Mouse (Mus musculus): Measurements from ENCODE around the gene Arpc3.

Gene Arpc3

DNA sequence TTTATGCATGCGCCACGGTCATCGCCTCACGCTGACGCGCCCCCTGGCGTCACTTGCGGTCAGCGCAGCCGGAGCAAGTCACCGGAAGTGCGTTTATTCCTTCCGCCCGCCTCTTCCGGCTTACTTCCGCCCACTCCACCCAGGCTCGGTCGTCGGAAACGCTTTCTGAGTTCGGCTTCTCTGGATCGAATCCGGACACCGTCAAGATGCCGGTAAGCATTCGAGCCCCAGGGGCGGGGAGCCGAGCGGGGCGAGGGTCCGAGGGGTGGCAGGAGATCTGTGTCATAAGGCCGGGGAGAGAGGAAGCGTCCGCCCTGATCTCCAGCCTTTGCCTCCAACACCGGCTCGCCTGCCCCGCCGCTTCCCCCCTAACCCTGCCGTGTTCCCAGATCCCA is at the start of gene Arpc3:
Gene Arpc3, plus strand, starts transcription at position 93 of the 395 bp plus-strand sequence.
- peak; percentile 81 to 93 for DNase-seq (ENCODE audit: low spot score in 2 of 2)

- no peak for DNase-seq (ENCODE audit: low spot score in 2 of 2)
Observed at GRCm38 (mm10) chr5:122342874-122343273, 48.8 kb upstream of the Arpc3 start.

DNA sequence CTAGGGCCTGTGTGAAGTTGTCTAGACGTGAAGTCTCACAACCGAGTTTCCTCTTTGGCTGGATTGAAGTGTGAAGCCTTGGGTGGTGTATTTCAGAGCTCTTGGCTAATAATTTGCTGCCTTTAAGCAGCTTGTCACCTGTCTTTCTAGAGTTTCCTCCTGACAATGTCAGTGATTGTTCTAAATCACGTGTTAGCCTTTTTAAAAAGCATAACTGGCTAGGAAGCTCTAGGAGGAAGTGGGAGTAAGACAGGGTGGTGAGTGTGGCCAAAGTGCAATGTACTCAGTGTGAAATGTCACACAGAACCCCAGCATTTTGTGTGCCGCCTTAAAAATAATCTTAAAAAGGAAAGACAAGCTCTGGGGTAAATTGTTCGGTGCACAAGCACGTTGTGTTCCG is 47.9 kb upstream of the Arpc3 start:
- no peak for DNase-seq (ENCODE audit: low spot score in 2 of 2)

DNA sequence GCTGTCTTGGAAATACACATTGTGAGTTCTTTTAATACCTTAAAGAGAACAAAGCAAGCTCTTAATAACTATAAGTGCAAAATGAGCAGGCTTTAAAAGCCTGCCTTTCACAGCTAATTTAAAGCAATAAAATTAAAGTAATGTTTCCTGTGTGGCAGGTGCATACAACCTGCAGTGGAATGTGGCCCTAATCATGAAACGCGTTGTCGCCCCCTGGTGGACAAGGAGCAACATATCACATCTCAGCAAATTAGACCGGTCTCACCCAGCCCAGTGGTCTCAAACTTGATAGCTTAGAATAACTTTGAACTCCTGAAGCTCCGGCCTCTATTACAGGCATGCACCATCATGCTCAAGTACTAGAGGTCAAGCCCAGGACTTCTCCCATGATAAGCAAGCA is 47.4 kb upstream of the Arpc3 start:
- peak; percentile 74 to 91 for DNase-seq (ENCODE audit: low spot score in 2 of 2)

GRCm38 (mm10) chr5:122345777-122346176 is 45.9 kb upstream of the Arpc3 start:
- DNase-seq (ENCODE audit: low spot score in 2 of 2), result peak in 1 of 2 experiments; percentile 17

- peak; percentile 98 to 99 for DNase-seq (ENCODE audit: low spot score in 2 of 2)
Observed at GRCm38 (mm10) chr5:122353807-122354491, 37.7 kb upstream of the Arpc3 start, which contains the start of the genes Rad9b and Vps29. Gene Rad9b (minus strand): TSS chr5:122354233. Gene Vps29 (plus strand): TSS chr5:122354369.

GRCm38 (mm10) chr5:122354492-122355067 is 37.1 kb upstream of the Arpc3 start:
- no peak for DNase-seq (ENCODE audit: low spot score in 2 of 2)

DNA sequence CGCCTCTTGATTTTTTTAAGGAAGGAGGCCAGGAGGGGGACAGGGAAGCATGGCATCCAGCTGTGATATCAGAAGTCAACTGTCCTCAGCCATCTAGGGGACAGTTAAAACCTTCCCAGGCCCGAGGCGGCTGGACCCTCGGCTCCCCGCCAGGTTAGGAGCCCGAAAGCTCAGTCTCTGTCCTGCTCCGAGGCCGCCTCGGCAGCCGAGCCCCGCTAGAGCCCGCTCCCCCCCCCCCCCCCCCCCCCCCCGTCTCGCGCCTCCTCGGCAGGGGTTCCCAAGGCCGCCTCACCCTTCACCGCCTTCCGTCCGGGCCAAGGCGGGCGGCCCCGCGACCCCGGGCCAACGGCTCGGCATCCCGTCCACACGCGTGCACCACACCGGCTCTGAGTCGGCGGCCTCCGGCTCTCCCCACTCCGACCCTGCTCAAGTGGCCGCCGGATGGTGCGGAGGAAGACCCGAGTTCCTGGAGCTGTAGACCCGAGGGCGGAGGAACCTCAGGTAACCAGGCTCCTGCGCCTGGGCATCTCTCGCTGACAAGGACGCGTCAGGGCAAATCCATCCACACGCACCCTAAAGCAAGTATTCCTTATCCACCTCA is 20.0 kb upstream of the Arpc3 start, which contains the start of gene Gpn3:
Gene Gpn3, plus strand, starts transcription at position 286 of the 601 bp plus-strand sequence.
- DNase-seq (ENCODE audit: low spot score in 2 of 2), result peak in 1 of 2 experiments; percentile 70

- DNase-seq (ENCODE audit: low spot score in 2 of 2), result peak; percentile 99
Observed at GRCm38 (mm10) chr5:122372192-122372769, 19.4 kb upstream of the Arpc3 start, which contains the start of gene Fam216a. Gene Fam216a (minus strand): TSS chr5:122372364.

- DNase-seq (ENCODE audit: low spot score in 2 of 2), result no peak
Observed at GRCm38 (mm10) chr5:122372878-122373277, 18.8 kb upstream of the Arpc3 start.

DNA sequence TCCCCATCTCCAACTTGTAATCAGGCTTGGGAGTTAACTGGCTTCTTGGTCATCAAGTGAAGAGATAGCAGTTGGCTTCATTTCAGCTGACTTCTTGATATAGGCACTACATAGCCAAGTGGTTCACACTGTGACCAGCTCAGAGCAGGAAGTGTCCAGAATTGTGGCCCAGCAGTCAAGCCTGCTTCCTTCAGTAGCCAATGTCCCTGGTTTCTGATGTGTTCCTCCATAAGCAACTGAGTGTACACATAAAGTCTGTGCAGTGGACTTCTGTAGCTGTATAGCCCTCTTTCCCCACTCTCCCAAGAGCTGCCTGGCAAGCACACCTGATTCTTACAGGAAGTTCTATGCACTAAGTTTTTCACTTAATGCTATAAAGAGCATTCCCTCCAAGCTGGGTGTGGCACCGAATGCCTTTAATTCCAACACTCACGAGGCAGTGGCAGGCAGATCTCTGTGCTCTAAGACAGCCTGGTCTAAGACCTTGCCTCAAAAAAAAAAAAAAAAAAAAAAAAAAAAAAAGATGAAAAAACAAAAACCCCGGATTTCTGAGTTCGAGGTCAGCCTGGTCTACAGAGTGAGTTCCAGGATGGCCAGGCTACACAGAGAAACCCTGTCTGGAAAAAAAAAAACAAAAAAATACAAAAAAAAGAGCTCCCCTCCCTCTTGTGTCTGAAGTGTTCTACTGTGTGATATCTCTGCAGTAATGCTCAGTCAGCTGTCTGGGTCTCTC is 14.4 kb upstream of the Arpc3 start:
- no peak for DNase-seq (ENCODE audit: low spot score in 2 of 2)

DNA sequence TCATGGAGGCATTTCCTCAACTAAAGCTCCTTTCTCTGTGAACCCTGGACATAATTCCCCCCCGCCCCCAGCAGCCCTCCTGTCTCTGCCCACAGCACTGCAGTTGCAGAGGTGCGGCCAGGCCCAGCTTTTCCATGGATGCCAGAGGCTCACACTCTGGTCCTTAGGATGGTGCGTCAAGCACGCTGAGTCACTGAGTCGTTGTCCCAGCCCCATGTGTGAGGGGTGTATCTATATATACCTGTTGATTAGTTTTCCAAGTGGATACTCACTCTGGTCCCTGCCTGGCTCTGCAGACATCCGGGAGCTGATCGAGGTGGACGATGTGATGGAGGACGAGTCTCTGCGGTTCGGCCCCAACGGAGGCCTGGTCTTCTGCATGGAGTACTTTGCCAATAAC is 13.5 kb upstream of the Arpc3 start:
- no peak for DNase-seq (ENCODE audit: low spot score in 2 of 2)

DNA sequence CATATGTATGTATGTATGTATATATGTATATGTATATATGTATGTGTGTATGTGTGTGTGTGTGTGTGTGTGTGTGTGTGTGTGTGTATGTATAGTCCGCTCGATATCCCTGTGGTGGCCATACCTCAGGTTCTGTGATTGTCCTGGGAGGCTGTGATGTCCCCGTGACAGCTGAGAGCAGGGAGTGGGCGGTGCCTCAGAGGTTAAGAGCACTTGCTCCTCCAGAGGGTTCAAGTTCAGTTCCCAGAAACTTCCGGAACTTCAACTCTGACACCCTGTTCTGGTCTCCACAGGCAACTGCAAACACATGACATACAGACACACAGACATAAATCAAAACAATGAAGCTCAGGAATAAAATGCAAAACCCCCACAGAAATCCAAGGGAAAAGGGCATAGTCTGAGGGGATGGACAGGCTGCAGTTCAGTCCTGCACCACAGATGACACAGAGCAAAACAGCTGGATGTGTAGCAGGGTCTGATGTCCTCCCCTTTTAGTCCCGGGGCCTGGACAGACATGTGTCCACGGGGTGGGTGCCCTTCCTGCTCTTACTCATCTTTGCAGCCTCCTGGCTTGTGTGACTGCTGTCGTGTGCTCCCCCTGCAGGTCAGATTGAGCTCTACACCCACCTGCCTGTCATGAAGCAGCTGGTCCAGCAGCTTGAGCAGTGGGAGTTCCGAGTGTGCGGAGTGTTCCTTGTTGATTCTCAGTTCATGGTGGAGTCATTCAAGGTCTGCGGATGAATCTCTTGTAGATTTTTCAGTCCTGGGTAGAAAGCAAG is 12.1 kb upstream of the Arpc3 start:
- DNase-seq (ENCODE audit: low spot score in 2 of 2), result peak; percentile 41 to 79

DNA sequence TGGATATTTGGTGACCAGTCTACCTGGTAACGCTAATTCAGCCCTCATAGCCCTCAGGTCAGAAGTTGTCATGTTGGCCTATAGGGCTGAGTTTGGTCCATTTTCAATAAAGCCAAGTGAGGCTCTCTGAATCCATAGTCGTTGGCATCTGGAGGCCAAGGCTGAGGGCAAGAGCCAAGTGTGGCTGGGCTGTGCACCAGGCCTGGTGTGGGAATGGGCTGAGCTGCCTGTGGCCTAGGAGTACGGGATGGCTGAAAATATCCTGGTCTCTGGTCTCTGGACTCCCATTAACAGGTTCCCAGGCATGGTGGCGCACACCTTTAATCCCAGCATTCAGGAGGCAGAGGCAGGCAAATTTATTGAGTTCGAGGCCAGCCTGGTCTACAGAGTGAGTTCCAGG is 1.7 kb upstream of the Arpc3 start:
- no peak for DNase-seq (ENCODE audit: low spot score in 2 of 2)

DNA sequence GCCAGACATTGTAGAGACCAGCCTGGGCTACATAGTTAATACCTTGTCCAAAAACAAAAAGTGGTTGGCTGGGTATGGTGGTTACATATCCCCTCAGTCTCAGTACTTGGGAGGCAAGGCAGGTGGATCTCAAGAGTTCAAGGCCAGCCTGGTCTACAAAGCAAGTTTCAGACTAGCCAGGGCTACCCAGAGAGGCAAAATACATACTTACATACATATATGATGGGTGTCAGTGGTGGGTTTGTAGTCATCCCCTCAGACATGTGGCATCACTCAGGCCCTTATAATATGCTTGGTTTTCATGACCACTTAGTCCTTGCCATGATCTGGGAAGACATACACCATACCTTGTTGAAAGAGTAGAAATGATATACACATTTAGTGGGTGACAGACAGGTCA is 1.0 kb upstream of the Arpc3 start:
- DNase-seq (ENCODE audit: low spot score in 2 of 2), result no peak

- no peak for DNase-seq (ENCODE audit: low spot score in 2 of 2)
Observed at GRCm38 (mm10) chr5:122391178-122391785, 396 bp upstream of the Arpc3 start.

- no peak for DNase-seq (ENCODE audit: low spot score in 2 of 2)
Observed at GRCm38 (mm10) chr5:122392227-122393004, 738 bp downstream of the Arpc3 start.

DNA sequence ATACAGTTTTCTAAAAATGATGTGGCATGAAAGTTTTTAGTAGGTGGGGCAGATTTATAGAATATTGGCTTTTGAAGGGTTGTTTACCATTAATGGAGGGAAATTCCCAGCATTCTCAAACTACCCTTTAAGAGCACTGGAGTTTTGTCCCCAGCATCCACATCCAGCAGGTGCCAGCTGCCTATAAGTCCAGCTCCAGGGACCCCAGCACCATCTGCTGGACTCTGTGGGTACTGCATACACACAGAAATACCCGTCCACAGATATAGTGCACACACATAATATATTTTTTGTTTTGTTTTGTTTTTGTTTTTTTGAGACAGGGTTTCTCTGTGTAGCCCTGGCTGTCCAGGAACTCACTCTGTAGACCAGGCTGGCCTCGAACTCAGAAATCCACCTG is 2.2 kb downstream of the Arpc3 start:
- DNase-seq (ENCODE audit: low spot score in 2 of 2), result peak; percentile 61 to 84

DNA sequence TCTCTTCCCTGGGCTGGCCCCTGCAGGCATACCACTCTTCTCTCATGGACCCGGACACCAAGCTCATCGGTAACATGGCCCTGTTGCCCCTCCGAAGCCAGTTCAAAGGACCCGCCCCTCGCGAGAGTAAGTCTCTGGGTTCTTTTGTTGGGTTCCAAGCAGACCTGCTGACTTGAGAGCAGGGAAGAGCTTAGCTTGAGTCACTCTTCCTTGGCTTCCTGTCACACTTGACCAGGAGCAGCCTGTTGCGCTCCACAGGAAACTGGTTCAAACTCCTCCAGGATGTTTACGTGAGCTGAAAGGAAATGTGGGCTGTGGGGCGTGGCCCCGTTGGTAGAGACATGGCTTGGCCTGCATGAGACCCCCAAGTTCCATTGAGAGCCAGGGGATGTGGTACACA is 5.1 kb downstream of the Arpc3 start:
- DNase-seq (ENCODE audit: low spot score in 2 of 2), result no peak

DNA sequence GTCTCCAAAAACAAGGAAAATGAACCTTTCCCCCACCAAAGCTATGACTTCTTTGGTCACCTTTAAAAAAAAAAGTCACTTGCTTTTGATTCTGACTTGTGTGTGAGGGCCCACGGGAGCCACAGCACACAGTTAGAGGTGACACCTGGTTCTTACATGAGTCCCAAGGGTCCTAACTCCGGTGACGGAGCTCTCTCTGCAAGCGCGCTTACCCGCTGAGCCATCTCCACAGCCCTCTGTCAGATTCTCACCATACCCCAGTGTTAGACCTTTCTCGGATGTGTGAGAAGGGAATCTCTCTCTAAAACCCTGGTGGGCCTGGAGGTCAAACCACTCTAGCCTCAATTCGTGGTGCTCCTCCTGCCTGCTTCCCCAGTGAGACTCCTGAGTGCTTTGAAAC is 5.8 kb downstream of the Arpc3 start:
- DNase-seq (ENCODE audit: low spot score in 2 of 2), result no peak

Data from thymus, postnatal 10 days (tissue).